Mouse (Mus musculus) thymus, postnatal 14 days (tissue): Measurements from ENCODE around the gene Src.

Experiments used
- DNase-seq: peaks from one replicate; pipeline ENCODE4 v3.0.0; 2021

Gene Src

GRCm38 (mm10) chr2:157417229-157417628 is 1.0 kb upstream of the Src start:
- DNase-seq, result no peak

- DNase-seq, result no peak
These were observed 396 bp downstream of the Src start for GRCm38 (mm10) chr2:157418609-157419071.

- DNase-seq, result no peak
These were observed 1.3 kb downstream of the Src start for GRCm38 (mm10) chr2:157419506-157419905.

- DNase-seq, result no peak
These were observed 2.2 kb downstream of the Src start for GRCm38 (mm10) chr2:157420404-157420803.

GRCm38 (mm10) chr2:157422062-157422655 is 3.9 kb downstream of the Src start:
- no peak for DNase-seq

- no peak for DNase-seq
These were observed 4.8 kb downstream of the Src start for GRCm38 (mm10) chr2:157422854-157423705.

GRCm38 (mm10) chr2:157423706-157424125 is 5.5 kb downstream of the Src start:
- DNase-seq, result no peak

- DNase-seq, result peak; percentile 37
These were observed 6.1 kb downstream of the Src start for GRCm38 (mm10) chr2:157424126-157424903.

GRCm38 (mm10) chr2:157424904-157425642 is 6.8 kb downstream of the Src start:
- no peak for DNase-seq

GRCm38 (mm10) chr2:157425643-157425988 is 7.4 kb downstream of the Src start:
- no peak for DNase-seq

- DNase-seq, result no peak
These were observed 7.9 kb downstream of the Src start for GRCm38 (mm10) chr2:157426171-157426570.

- DNase-seq, result no peak
These were observed 8.9 kb downstream of the Src start for GRCm38 (mm10) chr2:157427164-157427563.

- DNase-seq, result no peak
These were observed 10.3 kb downstream of the Src start for GRCm38 (mm10) chr2:157428351-157429139.

- no peak for DNase-seq
These were observed 11.5 kb downstream of the Src start for GRCm38 (mm10) chr2:157429735-157430134.

- no peak for DNase-seq
These were observed 12.6 kb downstream of the Src start for GRCm38 (mm10) chr2:157430667-157431429.

- DNase-seq, result no peak
These were observed 13.7 kb downstream of the Src start for GRCm38 (mm10) chr2:157431912-157432311.

GRCm38 (mm10) chr2:157432476-157432875 is 14.2 kb downstream of the Src start:
- no peak for DNase-seq

GRCm38 (mm10) chr2:157434041-157434440 is 15.8 kb downstream of the Src start:
- DNase-seq, result no peak

- no peak for DNase-seq
These were observed 16.3 kb downstream of the Src start for GRCm38 (mm10) chr2:157434497-157434896.

GRCm38 (mm10) chr2:157436496-157436895 is 18.3 kb downstream of the Src start:
- no peak for DNase-seq

- DNase-seq, result no peak
These were observed 18.9 kb downstream of the Src start for GRCm38 (mm10) chr2:157437123-157437522.
